Mouse (Mus musculus) v-Abl transformed pro-B cells (cell line): ENCODE data around the gene Dapp1.
"Not testable (repeated sequence)": the region's sequence is repeated elsewhere in the genome, so short reads cannot be mapped to it uniquely, and the experiment has no call there.

Source experiments
- in situ Hi-C, 2 experiments: fragments of 400-800 bp; cut with MboI; formaldehyde crosslinking; loops; one replicate each; pipeline ENCODE4 v1.15.1; 2025; ENCODE audit not compliant: unreplicated experiment in 2 of 2

The Dapp1 gene

DNA sequence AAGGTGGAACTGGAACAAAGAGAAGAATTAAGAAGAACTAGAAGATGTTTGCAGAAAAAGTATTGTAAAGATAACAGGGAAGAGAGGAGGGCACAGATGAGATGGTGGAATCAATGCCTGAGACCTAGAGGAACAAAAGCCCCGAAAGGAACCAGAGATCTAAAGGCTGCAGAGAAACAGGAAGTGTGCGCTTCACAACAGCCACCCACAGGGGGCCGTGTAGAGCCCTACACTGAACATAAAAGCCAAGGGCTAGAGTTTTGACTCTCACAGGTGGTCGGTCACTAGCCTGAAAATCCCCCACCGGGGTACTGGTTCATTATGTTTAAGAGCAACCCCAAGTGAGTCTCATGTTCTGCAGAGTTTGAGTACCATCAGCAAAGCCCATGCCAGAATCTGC, 11.0 kb upstream of the Dapp1 start:
- in situ Hi-C loops, result loop anchor here (5.0 to 25.0 kb wide), 7 partner anchors 125 to 545 kb away; partner anchors contain the start of genes Adh5 (in 2 of the 2), Dnajb14 (in 1 of the 2), Eif4e (in 1 of the 2) and Mttp (in 1 of the 2)

DNA sequence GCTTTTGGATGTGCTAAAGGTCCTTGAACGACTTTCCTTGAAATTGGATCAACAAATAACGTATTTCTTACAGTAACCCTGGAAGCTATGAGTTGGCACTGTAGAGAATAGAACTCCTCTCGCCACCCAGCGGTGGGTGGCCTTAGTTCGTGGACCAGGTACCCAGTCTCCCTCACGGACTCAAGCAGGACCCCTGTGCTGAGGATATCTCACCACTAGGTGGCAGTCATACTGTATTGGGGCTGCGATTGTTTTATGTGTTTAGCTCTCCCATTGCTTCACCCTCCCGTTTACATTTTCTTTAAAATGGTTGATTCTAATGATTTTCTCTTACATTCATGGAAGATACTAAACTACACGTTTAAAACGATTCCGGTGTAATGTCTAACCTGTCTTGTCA, 9.8 kb upstream of the Dapp1 start:
- in situ Hi-C loops, result loop anchor here (5.0 to 25.0 kb wide), 7 partner anchors 124 to 546 kb away; partner anchors contain the start of genes Adh5 (in 2 of the 2), Dnajb14 (in 1 of the 2), Eif4e (in 1 of the 2) and Mttp (in 1 of the 2)

DNA sequence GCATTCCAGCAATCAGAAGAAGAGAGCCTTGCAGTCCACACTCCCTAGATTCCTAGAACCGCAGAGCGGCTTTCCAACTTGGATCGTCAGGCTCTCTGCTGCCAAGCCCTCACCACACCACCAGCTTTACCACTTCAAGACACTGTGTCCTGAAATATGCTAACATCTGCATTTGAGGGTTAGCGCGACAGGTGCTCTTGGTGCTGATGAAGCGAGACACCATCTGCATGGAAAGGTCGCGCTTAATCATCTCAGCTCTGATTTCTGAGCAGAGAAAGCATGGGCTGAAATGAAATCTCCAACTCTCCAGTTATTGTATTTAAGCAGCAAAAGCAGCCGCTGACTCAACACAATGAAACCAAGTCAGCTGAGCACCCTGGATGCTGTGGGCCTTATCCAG, 8.1 kb upstream of the Dapp1 start:
- in situ Hi-C loops, result loop anchor here in 1 of 2 experiments (5.0 to 25.0 kb wide), 2 partner anchors 122 to 548 kb away; partner anchors contain the start of genes Dnajb14 and Eif4e

DNA sequence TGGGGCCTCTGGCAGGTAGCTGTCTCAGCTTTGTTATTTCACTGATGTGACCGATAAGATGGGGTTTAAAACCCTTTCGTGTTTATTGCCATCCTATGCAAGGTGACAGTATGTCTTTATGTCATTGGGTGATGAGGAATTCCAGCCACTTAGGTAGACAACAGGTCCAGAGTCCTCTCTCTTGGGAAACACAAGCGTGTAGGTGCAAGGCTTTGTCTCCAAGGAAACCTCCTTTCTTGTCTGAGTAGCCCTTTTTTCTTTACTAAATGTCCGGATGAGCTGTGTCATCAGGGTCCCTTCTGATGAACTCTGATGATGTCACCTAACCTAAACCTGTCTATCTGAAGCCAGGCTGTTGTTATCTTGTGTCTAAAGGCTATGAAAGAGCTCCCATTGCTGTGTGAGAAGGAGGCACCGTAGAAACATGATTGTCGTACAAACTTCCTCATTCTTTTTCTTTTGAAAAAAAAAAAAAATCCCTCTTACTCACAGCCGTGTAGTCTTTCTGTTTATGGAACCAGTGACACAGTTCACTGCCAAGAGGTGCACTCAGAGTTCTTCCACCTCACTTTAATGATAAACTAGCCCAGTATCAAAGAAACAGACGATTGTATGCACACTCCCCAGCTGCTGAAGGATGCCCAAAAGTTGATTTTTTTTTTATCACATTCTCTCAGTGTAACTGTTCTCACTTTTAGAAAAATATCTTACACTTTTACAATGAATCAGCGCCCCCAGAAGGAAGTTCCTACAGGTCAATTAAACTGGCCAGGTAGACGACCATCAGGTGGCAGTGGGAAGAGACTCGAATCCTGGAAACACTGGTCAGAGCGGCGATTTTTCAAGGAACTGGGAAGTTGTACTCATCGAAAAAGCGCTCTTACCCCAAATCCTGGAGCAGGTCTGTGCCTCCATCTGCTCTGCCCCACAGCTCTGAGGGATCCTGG, 637 bp downstream of the Dapp1 start:
- in situ Hi-C loops, result loop anchor here (5.0 to 25.0 kb wide), 2 partner anchors 63 to 557 kb away; partner anchors contain the start of genes Eif4e (in 1 of the 2) and Lamtor3 (in 1 of the 2)

DNA sequence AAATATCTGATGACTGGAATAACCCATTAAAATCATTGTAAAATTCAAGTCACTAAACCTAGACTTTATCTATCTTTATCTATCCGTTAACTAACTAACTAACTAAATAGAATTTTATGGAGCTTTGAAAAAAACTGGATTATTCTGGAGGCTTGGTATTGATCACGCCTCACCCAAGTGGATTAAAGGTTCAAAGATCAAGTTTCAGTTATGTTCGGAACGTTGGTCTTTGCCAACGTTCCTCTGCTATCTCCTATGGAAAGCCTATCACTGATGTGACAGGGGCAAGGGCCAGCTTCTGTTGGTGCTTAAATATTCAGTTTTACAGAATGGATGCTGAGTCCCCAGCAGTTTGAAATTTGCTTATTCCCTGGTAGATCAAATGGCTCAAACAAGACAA, 3.1 kb downstream of the Dapp1 start:
- in situ Hi-C loops, result loop anchor here in 1 of 2 experiments (25.0 kb wide), 1 partner anchor 559 kb away; the partner anchor contains the start of gene Eif4e

DNA sequence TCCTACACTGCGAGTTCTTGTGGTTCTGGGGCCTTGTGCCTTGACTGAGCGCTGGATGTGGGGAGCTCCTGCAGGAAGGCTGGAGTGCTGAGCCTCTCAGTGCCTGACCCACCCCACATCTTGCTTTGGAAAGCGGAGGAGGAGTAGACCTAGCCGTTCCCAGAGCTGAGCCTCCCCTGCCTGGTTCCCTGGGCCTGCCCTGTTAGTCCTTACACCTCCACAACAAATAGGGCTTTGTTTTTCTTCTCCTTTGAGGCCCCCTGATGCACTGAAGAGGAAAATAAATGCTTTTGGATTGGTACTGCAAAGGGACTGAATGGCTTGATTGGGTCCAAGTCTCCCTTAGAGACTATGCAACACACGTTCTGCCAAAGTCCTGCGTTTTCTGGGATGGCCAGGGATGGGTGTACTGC, 3.7 kb downstream of the Dapp1 start:
- in situ Hi-C loops, result loop anchor here in 1 of 2 experiments (25.0 kb wide), 1 partner anchor 560 kb away; the partner anchor contains the start of gene Eif4e

DNA sequence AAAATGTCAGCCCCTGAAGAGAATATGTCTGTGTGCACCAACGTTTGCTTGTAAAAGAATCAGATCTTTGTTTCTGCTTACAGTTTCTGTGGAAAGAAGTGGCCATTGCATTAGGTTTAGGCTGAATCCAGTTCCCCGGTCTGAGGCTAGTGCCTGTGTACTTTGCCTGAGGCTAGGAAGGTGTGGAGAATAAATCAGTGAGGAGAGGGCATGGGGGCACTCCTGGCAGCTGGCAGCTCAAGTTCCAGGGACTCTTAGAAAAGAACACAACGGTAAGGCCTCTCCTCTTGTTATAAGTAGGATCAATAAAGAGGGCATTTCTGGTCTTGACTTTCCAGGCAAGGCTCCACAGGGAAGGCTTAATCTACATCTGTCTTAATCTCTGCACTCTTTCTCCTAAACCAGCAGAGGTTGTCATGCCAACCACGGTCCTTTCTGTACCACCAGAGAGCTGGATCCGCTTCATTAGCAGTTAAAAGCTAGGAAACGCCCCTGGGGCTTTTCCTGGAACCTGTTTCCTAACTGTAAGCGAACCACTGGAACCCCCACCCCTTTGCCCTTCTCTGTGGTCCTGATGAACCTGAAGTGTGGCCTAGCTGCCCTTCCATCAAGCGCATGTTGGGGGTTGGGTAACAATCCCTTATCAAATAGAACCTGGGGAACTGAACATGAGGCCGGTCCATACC, 4.3 kb downstream of the Dapp1 start:
- in situ Hi-C loops, result loop anchor here in 1 of 2 experiments (25.0 kb wide), 1 partner anchor 560 kb away; the partner anchor contains the start of gene Eif4e

DNA sequence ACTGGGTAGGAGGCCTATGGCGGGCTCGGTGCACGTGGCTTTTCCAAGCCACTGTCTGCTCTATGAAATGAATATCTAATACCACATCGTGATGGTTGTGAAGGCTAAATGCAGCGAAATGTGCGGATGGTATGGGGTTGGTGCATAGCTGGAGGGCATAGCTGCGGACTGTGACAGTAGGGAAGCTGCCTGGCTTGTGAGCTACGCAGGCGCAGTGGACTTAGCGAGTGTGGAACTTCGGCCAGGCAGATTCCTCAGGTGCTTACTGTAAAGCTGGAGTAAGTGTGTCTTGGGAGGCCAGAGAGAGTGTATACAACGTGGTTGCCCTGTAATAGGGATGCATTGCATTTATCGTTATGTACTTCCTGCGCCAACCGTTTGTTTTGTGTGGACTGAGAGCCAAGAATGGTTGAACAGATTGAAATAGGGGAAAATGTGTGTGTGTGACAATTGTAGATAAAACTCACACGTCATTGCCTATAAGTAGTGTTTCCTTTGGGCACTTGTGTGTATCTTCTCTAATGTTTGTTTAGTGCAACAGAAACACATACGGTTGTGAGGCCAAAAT, 5.4 kb downstream of the Dapp1 start:
- in situ Hi-C loops, result loop anchor here in 1 of 2 experiments (25.0 kb wide), 1 partner anchor 561 kb away; the partner anchor contains the start of gene Eif4e

DNA sequence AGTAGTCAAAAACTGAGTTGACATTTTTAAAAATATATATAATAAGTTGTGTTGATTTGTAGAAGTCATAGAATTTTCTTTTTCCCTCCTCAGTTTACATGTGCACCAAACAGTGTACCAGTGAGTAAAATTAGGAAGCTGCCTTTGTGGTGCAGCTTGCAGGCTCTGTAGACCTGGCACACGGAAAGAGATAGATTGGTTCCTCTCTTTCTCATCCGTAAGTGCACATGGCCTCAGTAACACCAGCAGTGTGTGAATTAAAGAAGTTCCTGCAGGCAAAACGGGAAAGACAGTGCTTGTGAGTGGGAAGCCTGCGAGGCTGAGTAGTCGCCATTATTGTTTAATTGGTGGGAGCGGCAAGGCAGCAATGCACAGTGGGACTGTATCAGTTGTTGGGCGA, 5.9 kb downstream of the Dapp1 start:
- in situ Hi-C loops, result loop anchor here in 1 of 2 experiments (25.0 kb wide), 1 partner anchor 562 kb away; the partner anchor contains the start of gene Eif4e

DNA sequence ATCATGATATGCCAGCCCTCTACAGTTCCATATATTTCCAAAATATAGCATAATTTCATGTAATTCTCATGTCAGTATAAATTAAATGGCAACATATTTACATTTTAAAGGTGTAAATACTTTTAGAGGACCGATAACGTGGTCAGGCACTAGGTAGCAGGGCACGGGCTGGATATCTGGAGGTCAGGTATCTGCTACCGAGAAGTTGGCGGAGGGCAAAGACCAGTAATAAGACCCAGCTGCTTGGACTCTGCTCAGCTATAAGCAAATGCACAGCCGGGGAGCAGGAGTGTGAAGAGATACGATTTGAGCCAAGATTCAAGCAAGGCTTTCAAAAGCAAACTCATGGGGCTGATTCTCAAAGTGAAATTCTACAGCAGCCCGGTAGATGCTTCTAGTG, 7.0 kb downstream of the Dapp1 start:
- in situ Hi-C loops, result no loop called here

DNA sequence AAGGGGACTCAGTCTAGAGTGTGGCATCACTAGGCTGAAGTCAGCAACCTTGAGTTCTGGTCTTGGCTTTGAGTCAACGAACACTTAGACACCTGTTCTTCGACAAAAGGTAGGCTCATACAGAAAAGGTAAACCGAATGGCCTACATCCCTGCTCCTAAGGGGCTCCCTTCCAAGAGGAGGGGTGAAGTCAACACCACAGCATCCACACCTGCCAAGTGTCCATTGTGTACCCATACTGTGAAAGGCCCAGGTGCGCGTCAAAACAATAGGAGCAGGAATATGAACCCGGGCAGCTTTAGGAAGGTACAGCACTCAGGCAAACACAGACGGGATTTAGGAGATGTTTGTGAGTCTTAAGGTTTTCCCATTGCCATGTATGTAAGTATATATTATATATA, 8.4 kb downstream of the Dapp1 start:
- in situ Hi-C loops, result no loop called here

DNA sequence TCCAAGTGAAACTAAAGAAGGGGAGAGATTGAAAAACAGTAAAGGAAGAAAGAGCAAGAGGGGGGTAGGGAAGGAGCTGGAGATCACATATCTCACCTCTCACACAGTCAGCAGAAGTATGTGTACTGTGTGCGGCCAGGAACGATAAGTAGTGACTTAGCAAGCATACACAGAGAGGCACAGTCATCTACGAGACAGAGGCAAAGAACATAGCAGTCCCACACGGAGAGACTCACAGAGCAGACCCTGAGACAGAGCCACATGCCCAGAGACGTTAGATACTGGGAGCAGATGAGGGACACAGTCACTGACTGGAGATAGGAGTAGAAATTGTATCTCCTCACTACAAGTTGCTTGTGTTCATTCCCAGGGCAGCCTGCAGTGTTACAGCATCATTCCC, 9.1 kb downstream of the Dapp1 start:
- in situ Hi-C loops, result no loop called here

DNA sequence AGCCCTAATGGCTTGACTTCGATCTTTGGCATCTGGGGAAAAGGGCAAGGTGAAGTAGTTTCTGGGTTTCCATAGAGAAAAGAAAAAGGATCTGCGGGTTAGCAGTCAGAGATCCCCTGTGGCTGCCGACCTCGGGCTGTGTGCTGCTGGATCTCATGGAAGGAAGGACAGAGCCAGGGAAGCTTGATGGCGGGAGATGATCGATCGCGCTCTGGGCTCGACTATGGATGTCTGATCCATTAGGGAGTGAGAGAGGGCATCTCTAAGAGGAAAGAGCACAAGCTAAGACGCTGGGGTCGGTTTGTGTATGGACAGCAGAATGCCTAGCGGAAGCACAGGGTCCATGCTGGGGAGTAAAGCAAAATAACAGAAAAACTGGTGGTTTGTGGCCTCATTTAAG, 11.4 kb downstream of the Dapp1 start:
- in situ Hi-C loops, result no loop called here

DNA sequence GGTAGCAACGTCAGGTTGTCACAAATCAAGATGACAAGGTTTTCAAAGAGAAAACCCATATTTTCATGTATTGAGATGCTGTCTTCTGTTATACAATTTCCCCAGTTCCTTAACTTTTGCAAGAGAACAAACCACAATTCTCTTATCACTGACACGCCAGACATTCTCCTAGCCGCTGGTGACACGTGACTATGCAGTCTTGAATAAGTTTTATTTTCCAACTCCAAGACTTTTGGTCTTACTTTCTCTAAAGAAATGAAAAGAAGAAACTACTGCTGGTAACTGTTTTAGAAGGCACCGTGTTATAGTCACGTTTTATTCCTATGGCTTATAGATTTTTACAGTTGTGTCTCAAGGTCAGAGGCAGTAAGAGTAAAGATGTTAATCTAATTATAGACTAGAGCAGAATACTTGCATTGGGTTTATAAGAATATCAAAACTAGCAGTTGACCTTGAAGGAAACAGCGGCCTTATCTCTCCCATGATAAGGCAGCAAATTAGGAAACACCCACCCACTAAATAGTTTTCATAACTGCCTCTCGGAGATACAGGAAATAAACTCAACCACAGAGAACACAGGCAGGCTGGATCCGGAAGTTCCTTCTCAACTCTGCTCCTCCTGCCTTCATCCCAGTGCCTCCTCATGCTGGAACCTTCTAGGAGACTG, 12.4 kb downstream of the Dapp1 start:
- in situ Hi-C loops, result no loop called here

DNA sequence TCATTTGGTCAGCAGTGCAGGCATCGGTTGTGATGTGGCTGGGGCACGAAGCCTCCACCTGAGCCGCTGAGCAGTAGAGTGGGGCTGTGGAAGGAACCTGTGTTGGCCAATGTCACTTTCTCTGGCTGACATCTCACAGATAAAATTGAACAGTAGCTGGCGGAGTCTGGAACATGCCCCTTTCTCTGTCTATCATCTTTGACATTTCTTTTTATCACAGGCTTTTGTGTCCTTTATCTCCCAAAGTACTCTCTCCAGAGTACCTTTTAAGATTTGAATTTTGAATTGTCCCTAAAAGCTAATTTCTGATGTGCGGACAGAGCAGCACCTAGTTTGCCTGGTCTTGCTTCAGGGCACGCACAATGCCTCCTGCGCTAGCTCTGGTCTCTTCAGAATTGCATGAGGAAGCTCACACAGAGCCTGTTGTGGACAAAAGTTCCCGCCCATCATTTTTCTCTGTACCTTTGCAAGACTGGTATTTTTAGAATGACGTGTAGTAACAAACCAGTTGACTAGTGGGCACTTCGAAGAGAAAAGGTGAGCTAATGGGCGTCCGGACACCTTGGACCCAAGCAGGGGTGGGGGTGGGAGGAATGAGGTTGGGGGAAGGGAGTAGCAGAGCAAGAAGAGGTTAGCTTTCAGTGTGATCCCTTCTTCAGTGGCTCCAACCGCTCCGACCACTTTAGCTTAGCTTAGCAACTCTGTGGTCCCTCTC, 13.1 kb downstream of the Dapp1 start:
- in situ Hi-C loops, result no loop called here

DNA sequence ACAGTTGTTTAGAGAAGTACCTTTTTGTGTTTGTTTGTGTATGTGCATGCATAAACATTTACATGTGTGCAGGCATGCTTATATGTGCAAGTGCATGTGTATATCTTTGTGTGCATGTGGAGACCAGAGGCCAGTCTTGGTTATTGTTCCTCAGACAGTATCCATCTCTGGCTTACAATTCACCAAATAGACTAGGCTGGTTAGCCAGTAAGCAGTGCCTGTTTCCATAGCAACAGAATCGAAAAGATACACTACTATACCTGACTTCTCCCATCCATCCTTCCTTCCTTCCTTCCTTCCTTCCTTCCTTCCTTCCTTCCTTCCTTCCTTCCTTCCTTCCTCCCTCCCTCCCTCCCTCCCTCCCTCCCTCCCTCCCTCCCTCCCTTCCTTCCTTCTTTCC, 17.3 kb downstream of the Dapp1 start:
- in situ Hi-C loops, result not testable (repeated sequence)

DNA sequence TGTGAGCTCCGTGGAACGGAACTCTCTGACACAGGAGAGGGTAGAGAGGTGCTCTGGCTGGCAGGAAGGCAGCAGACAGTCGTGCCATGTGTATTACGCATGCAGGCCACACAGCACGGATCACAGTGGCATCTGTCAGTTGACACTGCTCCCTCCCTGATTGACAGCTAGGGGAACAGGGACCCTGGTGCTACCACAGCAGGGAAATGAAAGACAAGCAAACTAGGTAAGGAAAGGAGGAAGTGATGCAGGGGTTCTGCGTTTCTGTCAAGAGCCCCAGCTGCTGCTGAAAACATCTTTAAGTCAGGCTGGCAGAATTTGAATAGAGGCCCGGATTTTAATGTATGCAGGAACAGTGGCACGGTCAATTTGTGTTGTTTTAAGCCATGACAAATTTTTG, 17.8 kb downstream of the Dapp1 start:
- in situ Hi-C loops, result no loop called here

DNA sequence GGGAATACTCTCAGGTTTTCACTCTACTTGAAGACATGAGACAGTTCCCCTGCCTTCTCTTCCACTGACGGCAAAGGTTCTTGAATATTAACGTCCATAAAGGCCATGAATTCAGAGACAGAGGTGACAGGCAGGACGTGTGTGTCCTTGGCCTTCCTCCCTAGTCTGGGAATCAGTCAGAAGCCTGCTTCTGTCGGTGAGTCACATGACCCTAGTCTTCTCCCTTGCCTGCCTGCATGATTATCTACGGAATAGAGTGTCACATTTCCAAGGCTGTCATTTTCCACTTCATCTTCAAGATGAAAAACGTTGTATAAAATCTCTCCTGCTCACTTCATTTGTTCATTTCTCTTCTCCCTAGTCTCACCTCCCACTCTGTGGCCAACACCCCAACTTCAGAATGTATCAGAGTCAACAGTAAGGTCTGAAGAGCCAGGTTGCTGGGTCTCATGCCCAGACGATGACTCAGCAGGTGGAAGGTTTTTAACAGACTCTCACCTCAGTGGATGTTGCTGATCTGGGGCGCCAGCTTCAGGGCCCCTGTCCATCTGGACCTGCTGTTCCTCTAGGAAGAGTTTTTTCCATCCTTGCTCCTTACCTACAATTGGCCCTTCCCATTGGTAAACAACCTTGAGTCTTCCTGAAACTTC, 19.5 kb downstream of the Dapp1 start:
- in situ Hi-C loops, result no loop called here

DNA sequence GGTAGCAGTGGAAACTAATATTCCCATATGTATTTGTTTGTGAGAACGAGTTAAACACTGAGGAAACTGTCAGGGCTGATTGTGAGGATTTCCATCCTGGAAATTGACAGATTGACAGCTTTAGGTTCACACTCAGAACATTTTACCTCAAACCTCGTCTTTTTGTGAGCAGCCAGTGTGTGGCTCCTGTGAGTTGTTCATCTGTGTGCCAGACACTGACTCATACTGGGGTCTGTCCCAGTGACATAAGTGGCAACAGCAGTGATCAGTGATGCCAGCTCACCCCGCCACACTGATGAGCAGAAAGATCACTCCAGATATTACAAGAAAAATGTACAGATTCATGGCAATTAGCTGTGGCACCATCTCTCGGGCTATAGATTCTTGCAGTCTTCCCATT, 21.9 kb downstream of the Dapp1 start:
- in situ Hi-C loops, result no loop called here
